Mouse (Mus musculus) heart, embryonic 13.5 days (tissue): ENCODE results near the gene Tuba1a. TPM values are rescaled to one million over a fixed set of nuclear protein-coding genes. Genes with fewer than 3 reads are reported as not detected.

ENCODE experiments used
- ATAC-seq: fragments of 200-750 bp; cut with Nextera tagmentation; 2 replicates; pipeline ENCODE4 v1.8.0; 2017; ENCODE audit warnings: moderate TSS enrichment; ENCODE audit not compliant: insufficient number of reproducible peaks, low FRiP score, low TSS enrichment; ENCODE audit errors: extremely low read depth
- H3K27ac ChIP-seq: fragments of 300-500 bp; sonication (generic); replicated peaks from 2 replicates; pipeline ENCODE4 v1.5.1; 2015; ENCODE audit warnings: moderate library complexity, mild to moderate bottlenecking, inconsistent platforms
- H3K27me3 ChIP-seq: fragments of 300-500 bp; sonication (generic); replicated peaks from 2 replicates; pipeline ENCODE4 v1.6.1; 2015; ENCODE audit warnings: mild to moderate bottlenecking, inconsistent platforms
- H3K36me3 ChIP-seq: fragments of 300-500 bp; sonication (generic); 2 replicates; pipeline ENCODE4 v1.6.1; 2015; ENCODE audit warnings: mild to moderate bottlenecking, inconsistent platforms
- H3K4me1 ChIP-seq: fragments of 300-500 bp; sonication (generic); 2 replicates; pipeline ENCODE4 v1.6.1; 2015; ENCODE audit warnings: inconsistent platforms
- H3K4me2 ChIP-seq: fragments of 300-500 bp; sonication (generic); 2 replicates; pipeline ENCODE4 v1.6.1; 2015; ENCODE audit warnings: inconsistent platforms, mild to moderate bottlenecking, moderate library complexity
- H3K4me3 ChIP-seq: fragments of 300-500 bp; sonication (generic); 2 replicates; pipeline ENCODE4 v1.5.1; 2015; ENCODE audit warnings: moderate library complexity, mild to moderate bottlenecking, inconsistent platforms
- H3K9ac ChIP-seq: fragments of 300-500 bp; sonication (generic); 2 replicates; pipeline ENCODE4 v1.6.1; 2015; ENCODE audit warnings: inconsistent platforms, mild to moderate bottlenecking, moderate library complexity
- H3K9me3 ChIP-seq: fragments of 300-500 bp; sonication (generic); 2 replicates; pipeline ENCODE4 v1.6.1; 2016; ENCODE audit warnings: inconsistent platforms
- WGBS: fragments of 180-500 bp; shearing (Covaris S2); methylation state at CpG from one replicate; pipeline ENCODE4 v1.1.7; 2015; ENCODE audit warnings: mixed read lengths; 5-methylcytosine and 5-hydroxymethylcytosine counted together
- polyA plus RNA-seq: library from polyadenylated mRNA; unstranded; fragments of >200 nt; fragmentation: Nextera tagmentation; extraction: Ambion mirVana; gene quantifications from 2 replicates; pipeline ENCODE4 v1.2.1, GENCODE M21; 2015

The Tuba1a gene
- 1,012 and 1,030 TPM in 2 replicates for polyA plus RNA-seq

GRCm38 (mm10) chr15:98953401-98954356, at the start of gene Tuba1a, which contains the start of gene Gm49450:
Gene Tuba1a (minus strand): TSS chr15:98953703.
Gene Gm49450 (minus strand): TSS chr15:98953551.
- H3K27ac ChIP-seq, result peak within 1 kb of the TSS; percentile 95
- peaks cover 17% of the 10 kb centered on the region for H3K36me3 ChIP-seq
- H3K27me3 ChIP-seq, result no peaks in the 10 kb centered on the region
- H3K9me3 ChIP-seq, result no peaks in the 10 kb centered on the region
- WGBS, result 7% methylated on average over 28 of the region's 28 CpGs
- ATAC-seq, result peak; percentile 92
- H3K9ac ChIP-seq, result peak within 1 kb of the TSS; percentile 98
- H3K4me3 ChIP-seq, result peak within 1 kb of the TSS; percentile 91
- peak within 1 kb of the TSS; percentile 87 for H3K4me2 ChIP-seq
- peaks cover 25% of the 10 kb centered on the region for H3K4me1 ChIP-seq

GRCm38 (mm10) chr15:99001451-99001931, 48.0 kb upstream of the Tuba1a start:
- Histone ChIP-seq H3K9me3 (no peaks in the 10 kb centered on the region), H3K9ac (peak overlapping the region; percentile 69), H3K36me3 (no peaks in the 10 kb centered on the region), H3K27ac (peak overlapping the region; percentile 80; the same call in 1 of the 2 replicates), H3K4me1 (peaks cover 48% of the 10 kb centered on the region), H3K27me3 (no peaks in the 10 kb centered on the region; the same call in 1 of the 2 replicates), H3K4me3 (peak overlapping the region; percentile 40), H3K4me2 (peak overlapping the region; percentile 68)
- 7% methylated on average over 17 of the region's 17 CpGs for WGBS
- no peak for ATAC-seq

- no peaks in the 10 kb centered on the region; the same call in 1 of the 2 replicates for H3K27me3 ChIP-seq
- H3K4me2 ChIP-seq, result peak overlapping the region; percentile 68
- 24% methylated on average over 14 of the region's 14 CpGs for WGBS
- H3K4me1 ChIP-seq, result peaks cover 56% of the 10 kb centered on the region
- ATAC-seq, result no peak
- H3K9ac ChIP-seq, result peak overlapping the region; percentile 69
- H3K9me3 ChIP-seq, result no peaks in the 10 kb centered on the region
- H3K4me3 ChIP-seq, result peak overlapping the region; percentile 40; the same call in 1 of the 2 replicates
- peak overlapping the region; percentile 80 for H3K27ac ChIP-seq
- H3K36me3 ChIP-seq, result no peaks in the 10 kb centered on the region
These were observed 47.2 kb upstream of the Tuba1a start for GRCm38 (mm10) chr15:99000535-99001283.

GRCm38 (mm10) chr15:98998775-98999157, 45.3 kb upstream of the Tuba1a start:
- no peaks in the 10 kb centered on the region for H3K36me3 ChIP-seq
- H3K9me3 ChIP-seq, result no peaks in the 10 kb centered on the region
- H3K27me3 ChIP-seq, result no peaks in the 10 kb centered on the region; the same call in 1 of the 2 replicates
- H3K4me2 ChIP-seq, result peak overlapping the region; percentile 43
- ATAC-seq, result no peak
- H3K4me1 ChIP-seq, result peaks cover 63% of the 10 kb centered on the region
- peak overlapping the region; percentile 90 for H3K27ac ChIP-seq
- no peak overlapping the region for H3K4me3 ChIP-seq
- 43% methylated on average over 6 of the region's 6 CpGs for WGBS
- peak overlapping the region; percentile 14; the same call in 1 of the 2 replicates for H3K9ac ChIP-seq

- no peaks in the 10 kb centered on the region; the same call in 1 of the 2 replicates for H3K27me3 ChIP-seq
- H3K9me3 ChIP-seq, result no peaks in the 10 kb centered on the region
- H3K4me1 ChIP-seq, result peaks cover 67% of the 10 kb centered on the region
- H3K27ac ChIP-seq, result peak overlapping the region; percentile 90
- peak overlapping the region; percentile 52; the same call in 1 of the 2 replicates for H3K9ac ChIP-seq
- 15% methylated on average over 13 of the region's 13 CpGs for WGBS
- H3K4me3 ChIP-seq, result no peak overlapping the region
- peak; percentile 17; the same call in 1 of the 2 replicates for ATAC-seq
- H3K4me2 ChIP-seq, result peak overlapping the region; percentile 43
- no peaks in the 10 kb centered on the region for H3K36me3 ChIP-seq
These were observed 44.7 kb upstream of the Tuba1a start for GRCm38 (mm10) chr15:98997938-98998774.

- Histone ChIP-seq H3K4me1 (peaks cover 73% of the 10 kb centered on the region), H3K4me3 (no peak overlapping the region), H3K9ac (0 out of 2 replicates have a peak overlapping the region, but pooled peaks have one; percentile 33), H3K27me3 (no peaks in the 10 kb centered on the region), H3K36me3 (no peaks in the 10 kb centered on the region), H3K4me2 (no peak overlapping the region), H3K27ac (peak overlapping the region; percentile 90), H3K9me3 (no peaks in the 10 kb centered on the region)
- WGBS, result 80% methylated on average over 7 of the region's 7 CpGs
- ATAC-seq, result no peak
These were observed 43.3 kb upstream of the Tuba1a start for GRCm38 (mm10) chr15:98996840-98997239.

- Histone ChIP-seq H3K4me3 (no peak overlapping the region), H3K27ac (no peak overlapping the region), H3K4me1 (peaks cover 74% of the 10 kb centered on the region), H3K27me3 (no peaks in the 10 kb centered on the region), H3K9me3 (no peaks in the 10 kb centered on the region), H3K4me2 (no peak overlapping the region), H3K9ac (no peak overlapping the region), H3K36me3 (no peaks in the 10 kb centered on the region)
- 71% methylated on average over 9 of the region's 9 CpGs for WGBS
- no peak for ATAC-seq
These were observed 41.5 kb upstream of the Tuba1a start for GRCm38 (mm10) chr15:98994957-98995520.

- WGBS, result 2% methylated on average over 11 of the region's 11 CpGs
- H3K27ac ChIP-seq, result peak overlapping the region; percentile 97
- peaks cover 76% of the 10 kb centered on the region for H3K4me1 ChIP-seq
These were observed 40.4 kb upstream of the Tuba1a start for GRCm38 (mm10) chr15:98993865-98994264.

GRCm38 (mm10) chr15:98993093-98993793, 39.7 kb upstream of the Tuba1a start:
- 6% methylated on average over 35 of the region's 35 CpGs for WGBS
- Histone ChIP-seq H3K4me1 (peaks cover 75% of the 10 kb centered on the region), H3K27ac (peak overlapping the region; percentile 97), H3K27me3 (no peaks in the 10 kb centered on the region), H3K4me3 (peak overlapping the region; percentile 52), H3K4me2 (peak overlapping the region; percentile 69), H3K9me3 (no peaks in the 10 kb centered on the region), H3K9ac (peak overlapping the region; percentile 86), H3K36me3 (no peaks in the 10 kb centered on the region)
- peak; percentile 77 for ATAC-seq

More at GRCm38 (mm10) chr15:98993865-98994264, 40.4 kb upstream of the Tuba1a start:
- Histone ChIP-seq H3K4me3 (peak overlapping the region; percentile 52), H3K9me3 (no peaks in the 10 kb centered on the region), H3K4me2 (peak overlapping the region; percentile 69), H3K9ac (peak overlapping the region; percentile 86; the same call in 1 of the 2 replicates), H3K27me3 (no peaks in the 10 kb centered on the region), H3K36me3 (no peaks in the 10 kb centered on the region)
- no peak for ATAC-seq
